Mouse (Mus musculus) left cerebral cortex, adult 2 months (tissue): ENCODE measurements around the gene Fgf12. TPM values are rescaled to one million over a fixed set of nuclear protein-coding genes. Genes with fewer than 3 reads are reported as not detected.

ENCODE experiments used
- DNase-seq, 2 experiments: peaks; one replicate each; pipeline ENCODE4 v3.0.0; 2021 to 2022; ENCODE audit warnings: low spot score in 2 of 2, mixed read lengths in 1 of 2; ENCODE audit errors: extremely low spot score in 1 of 2
- H3K27ac ChIP-seq: fragments of 200-600 bp; 2 replicates; pipeline ENCODE4 v1.8.1; 2022
- H3K4me3 ChIP-seq: fragments of 200-600 bp; 2 replicates; pipeline ENCODE4 v1.8.1; 2022
- CTCF ChIP-seq: fragments of 200-600 bp; IDR thresholded peaks from 2 replicates; pipeline ENCODE4 v1.8.1; 2022; ENCODE audit warnings: antibody characterized with exemption, mild to moderate bottlenecking, moderate library complexity
- intact Hi-C: fragments of 180-260 bp; cut with DNase I; formaldehyde crosslinking; loops from one replicate; pipeline ENCODE4 v1.15.1; 2025
- total RNA-seq, 2 experiments: library from RNA; stranded (reverse); gene quantifications; 2 replicates each; pipeline ENCODE4 v1.2.3; 2021

The Fgf12 gene
- total RNA-seq, 2 experiments from 2014 or later: 300 to 315 TPM

- Histone ChIP-seq H3K4me3 (peak overlapping the region; percentile 49), H3K27ac (peak overlapping the region; percentile 56)
- peak; percentile 83 to 86 for DNase-seq
- intact Hi-C loops: loop anchor here (2.0 to 5.0 kb wide), 3 partner anchors 74 to 274 kb away; no protein-coding TSS in a partner anchor
- TF ChIP-seq CTCF: no peak; the same call in none of the 2 replicates
Observed at GRCm38 (mm10) chr16:28517596-28518524, 235.0 kb downstream of the Fgf12 start.

GRCm38 (mm10) chr16:28512446-28512845 lies 240.4 kb downstream of the Fgf12 start:
- TF ChIP-seq CTCF: no peak
- H3K4me3 ChIP-seq: no peak overlapping the region
- intact Hi-C loops: no loop called here
- no peak for DNase-seq
- no peak overlapping the region for H3K27ac ChIP-seq

- intact Hi-C loops: no loop called here
- DNase-seq: no peak
- TF ChIP-seq CTCF: no peak
- H3K27ac ChIP-seq: no peak overlapping the region
- H3K4me3 ChIP-seq: no peak overlapping the region
Observed at GRCm38 (mm10) chr16:28511413-28511812, 241.5 kb downstream of the Fgf12 start.

- 0 out of 2 replicates have a peak overlapping the region, but pooled peaks have one; percentile 4 for H3K4me3 ChIP-seq
- intact Hi-C loops: no loop called here
- no peak for DNase-seq
- no peak; the same call in 1 of the 2 replicates for TF ChIP-seq CTCF
- peak overlapping the region; percentile 53; the same call in 1 of the 2 replicates for H3K27ac ChIP-seq
Observed at GRCm38 (mm10) chr16:28497971-28498607, 254.8 kb downstream of the Fgf12 start.

GRCm38 (mm10) chr16:28491711-28492110 lies 261.2 kb downstream of the Fgf12 start:
- intact Hi-C loops: loop anchor here (2.0 to 5.0 kb wide), 5 partner anchors 45 to 1023 kb away; no protein-coding TSS in a partner anchor
- H3K27ac ChIP-seq: peak overlapping the region; percentile 50; the same call in 1 of the 2 replicates
- DNase-seq: no peak
- TF ChIP-seq CTCF: no peak
- no peak overlapping the region for H3K4me3 ChIP-seq

GRCm38 (mm10) chr16:28490515-28490914 lies 262.4 kb downstream of the Fgf12 start:
- intact Hi-C loops: loop anchor here (2.0 to 5.0 kb wide), 5 partner anchors 44 to 1022 kb away; no protein-coding TSS in a partner anchor
- peak; percentile 79 to 82 for DNase-seq
- Histone ChIP-seq H3K27ac (peak overlapping the region; percentile 58; the same call in 1 of the 2 replicates), H3K4me3 (no peak overlapping the region)
- peak; percentile 93 for TF ChIP-seq CTCF

- intact Hi-C loops: no loop called here
- H3K4me3 ChIP-seq: no peak overlapping the region
- no peak for DNase-seq
- no peak for TF ChIP-seq CTCF
- H3K27ac ChIP-seq: no peak overlapping the region
Observed at GRCm38 (mm10) chr16:28484920-28485319, 267.9 kb downstream of the Fgf12 start.

GRCm38 (mm10) chr16:28479022-28479421 lies 273.8 kb downstream of the Fgf12 start:
- no peak overlapping the region for H3K27ac ChIP-seq
- TF ChIP-seq CTCF: no peak
- H3K4me3 ChIP-seq: no peak overlapping the region
- no peak for DNase-seq
- intact Hi-C loops: no loop called here

GRCm38 (mm10) chr16:28476651-28477050 lies 276.2 kb downstream of the Fgf12 start:
- no peak overlapping the region for H3K27ac ChIP-seq
- no peak for TF ChIP-seq CTCF
- intact Hi-C loops: no loop called here
- DNase-seq: no peak
- no peak overlapping the region for H3K4me3 ChIP-seq

- TF ChIP-seq CTCF: no peak
- intact Hi-C loops: no loop called here
- no peak for DNase-seq
- no peak overlapping the region for H3K27ac ChIP-seq
- H3K4me3 ChIP-seq: no peak overlapping the region
Observed at GRCm38 (mm10) chr16:28475553-28475952, 277.3 kb downstream of the Fgf12 start.

GRCm38 (mm10) chr16:28454821-28455220 lies 298.0 kb downstream of the Fgf12 start:
- Histone ChIP-seq H3K4me3 (no peak overlapping the region), H3K27ac (no peak overlapping the region)
- no peak for DNase-seq
- intact Hi-C loops: no loop called here
- TF ChIP-seq CTCF: no peak

- peak overlapping the region; percentile 94 for H3K27ac ChIP-seq
- peak overlapping the region; percentile 90 for H3K4me3 ChIP-seq
- intact Hi-C loops: loop anchor here (2.0 to 10.0 kb wide), 2 partner anchors 44 to 202 kb away; no protein-coding TSS in a partner anchor
- DNase-seq: no peak
- TF ChIP-seq CTCF: no peak
Observed at GRCm38 (mm10) chr16:28447114-28447455, 305.8 kb downstream of the Fgf12 start.
